Mouse (Mus musculus): ENCODE results near the gene Gba.

- TF ChIP-seq CTCF (IDR thresholded peaks at IDR 0.05; ENCODE audit: low read depth): no peak
- no peak for TF ChIP-seq EP300 (optimal IDR thresholded peaks at IDR 0.05)
These were observed 24.8 kb downstream of the Gba start for GRCm38 (mm10) chr3:89227307-89228179.

All from stomach, postnatal 0 days (tissue).